Mouse (Mus musculus) CD8-positive naive resting alpha-beta T cell, adult 57 days (primary cell): Measurements from ENCODE around the gene Bzw2. TPM values are rescaled to one million over a fixed set of nuclear protein-coding genes. Genes with fewer than 3 reads are reported as not detected.

ENCODE experiments used
- total RNA-seq: library from RNA; stranded (reverse); gene quantifications from one replicate; pipeline ENCODE4 v1.2.4, GENCODE M21; 2023

Gene Bzw2
- 146 TPM for total RNA-seq

GRCm38 (mm10) chr12:36157638-36158308 lies at the start of gene Bzw2:
Gene Bzw2, minus strand, starts transcription at chr12:36158080.

GRCm38 (mm10) chr12:36156637-36157303 lies 1.1 kb downstream of the Bzw2 start, which contains the start of gene Ankmy2:
Gene Ankmy2, plus strand, starts transcription at chr12:36157114.

GRCm38 (mm10) chr12:36042348-36042778 lies 115.5 kb downstream of the Bzw2 start, which contains the start of gene Tspan13:
Gene Tspan13, minus strand, starts transcription at chr12:36042500.

Other genes with a start within 250 kb of the Bzw2 start
- not detected for gene Agr3, start 232.5 kb downstream of the Bzw2 start, total RNA-seq
- gene Agr2, start 165.2 kb downstream of the Bzw2 start, total RNA-seq, result not detected
- gene Tspan13, start 115.6 kb downstream of the Bzw2 start, total RNA-seq, result 102 TPM
- 28.4 TPM for gene Ankmy2, start 966 bp downstream of the Bzw2 start, total RNA-seq
- gene Lrrc72, start 95.3 kb upstream of the Bzw2 start, total RNA-seq, result not detected
- not detected for gene Sostdc1, start 156.1 kb upstream of the Bzw2 start, total RNA-seq
- 0.37 TPM for gene Ispd, start 223.4 kb upstream of the Bzw2 start, total RNA-seq
- gene D630036H23Rik, start 224.1 kb upstream of the Bzw2 start, total RNA-seq, result not detected